Mouse (Mus musculus): Measurements from ENCODE around the gene Mag.

GRCm38 (mm10) chr7:30881367-30881766 is 33.3 kb downstream of the Mag start:
- TF ChIP-seq CTCF (IDR thresholded peaks at IDR 0.05; ENCODE audit: low read depth) (no peak), EP300 (IDR thresholded peaks at IDR 0.05; ENCODE audit: low read depth) (no peak)
